Mouse (Mus musculus) limb, embryonic 13.5 days (tissue): ENCODE data around the gene Tmem238. TPM values are rescaled to one million over a fixed set of nuclear protein-coding genes. Genes with fewer than 3 reads are reported as not detected.
"Not testable (repeated sequence)": the region's sequence is repeated elsewhere in the genome, so short reads cannot be mapped to it uniquely, and the experiment has no call there.

Source experiments
- ATAC-seq: fragments of 200-750 bp; cut with Nextera tagmentation; 2 replicates; pipeline ENCODE4 v1.8.0; 2017; ENCODE audit warnings: low read depth, moderate number of reproducible peaks, moderate TSS enrichment; ENCODE audit not compliant: low FRiP score
- H3K27ac ChIP-seq: fragments of 300-500 bp; sonication (generic); 2 replicates; pipeline ENCODE4 v1.5.1; 2015; ENCODE audit warnings: inconsistent platforms, mild to moderate bottlenecking, moderate library complexity
- H3K27me3 ChIP-seq: fragments of 300-500 bp; sonication (generic); 2 replicates; pipeline ENCODE4 v1.6.1; 2015; ENCODE audit warnings: mild to moderate bottlenecking, inconsistent platforms
- H3K36me3 ChIP-seq: fragments of 300-500 bp; sonication (generic); 2 replicates; pipeline ENCODE4 v1.6.1; 2015; ENCODE audit warnings: inconsistent platforms, mild to moderate bottlenecking, moderate library complexity
- H3K4me1 ChIP-seq: fragments of 300-500 bp; sonication (generic); 2 replicates; pipeline ENCODE4 v1.6.1; 2015; ENCODE audit warnings: inconsistent platforms
- H3K4me2 ChIP-seq: fragments of 300-500 bp; sonication (generic); replicated peaks from 2 replicates; pipeline ENCODE4 v1.6.1; 2015; ENCODE audit warnings: inconsistent platforms, mild to moderate bottlenecking, moderate library complexity
- H3K4me3 ChIP-seq: fragments of 300-500 bp; sonication (generic); 2 replicates; pipeline ENCODE4 v1.5.1; 2015; ENCODE audit warnings: moderate library complexity, mild to moderate bottlenecking, inconsistent platforms
- H3K9ac ChIP-seq: fragments of 300-500 bp; sonication (generic); 2 replicates; pipeline ENCODE4 v1.6.1; 2015; ENCODE audit warnings: mild to moderate bottlenecking, inconsistent platforms
- H3K9me3 ChIP-seq: fragments of 300-500 bp; sonication (generic); 2 replicates; pipeline ENCODE4 v1.6.1; 2016; ENCODE audit warnings: inconsistent platforms
- WGBS: fragments of 180-500 bp; shearing (Covaris S2); methylation state at CpG from one replicate; pipeline ENCODE4 v1.1.7; 2015; 5-methylcytosine and 5-hydroxymethylcytosine counted together
- polyA plus RNA-seq: library from polyadenylated mRNA; unstranded; fragments of >200 nt; fragmentation: Nextera tagmentation; extraction: Ambion mirVana; gene quantifications from 2 replicates; pipeline ENCODE4 v1.2.1, GENCODE M21; 2015

The Tmem238 gene
- polyA plus RNA-seq, result 7.3 and 7.9 TPM in 2 replicates

DNA sequence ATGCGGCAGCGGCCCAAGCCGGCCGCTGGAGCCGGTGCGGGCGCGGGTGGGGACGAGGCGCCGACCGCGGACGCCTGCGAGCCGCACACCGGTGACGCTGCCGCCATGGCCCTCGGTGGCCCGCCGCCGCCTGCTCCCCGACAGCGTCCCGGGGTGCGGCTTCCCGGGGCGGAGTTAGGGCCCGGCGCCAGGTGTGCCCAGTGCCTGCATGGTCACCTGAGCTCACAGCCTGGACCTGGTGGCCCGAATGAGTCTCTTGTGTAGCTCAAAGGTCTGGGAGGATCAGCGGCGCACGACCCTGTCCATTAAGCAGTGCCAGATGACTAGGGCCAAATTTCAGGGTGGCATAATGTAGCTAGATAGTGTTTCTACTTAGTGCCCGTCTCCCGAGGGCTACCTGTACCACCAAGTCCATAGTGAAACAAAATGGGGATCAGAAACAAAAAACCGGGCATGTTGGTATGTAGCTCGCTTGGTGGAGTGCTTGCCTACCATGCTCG is at the start of gene Tmem238:
TSS of gene Tmem238 (minus strand) at position 221 of the 500 bp plus-strand sequence.
- Histone ChIP-seq H3K27ac (0 out of 2 replicates have a peak within 1 kb of the TSS, but pooled peaks have one; percentile 22), H3K36me3 (peaks cover 8% of the 10 kb centered on the region), H3K27me3 (peaks cover 22% of the 10 kb centered on the region), H3K9ac (peak within 1 kb of the TSS; percentile 85), H3K4me2 (peak within 1 kb of the TSS; percentile 87), H3K4me1 (peaks cover 21% of the 10 kb centered on the region), H3K4me3 (peak within 1 kb of the TSS; percentile 64), H3K9me3 (no peaks in the 10 kb centered on the region)
- 0 out of 2 replicates have a peak, but pooled peaks have one; percentile 0 for ATAC-seq
- 8% methylated on average over 37 of the region's 40 CpGs for WGBS

DNA sequence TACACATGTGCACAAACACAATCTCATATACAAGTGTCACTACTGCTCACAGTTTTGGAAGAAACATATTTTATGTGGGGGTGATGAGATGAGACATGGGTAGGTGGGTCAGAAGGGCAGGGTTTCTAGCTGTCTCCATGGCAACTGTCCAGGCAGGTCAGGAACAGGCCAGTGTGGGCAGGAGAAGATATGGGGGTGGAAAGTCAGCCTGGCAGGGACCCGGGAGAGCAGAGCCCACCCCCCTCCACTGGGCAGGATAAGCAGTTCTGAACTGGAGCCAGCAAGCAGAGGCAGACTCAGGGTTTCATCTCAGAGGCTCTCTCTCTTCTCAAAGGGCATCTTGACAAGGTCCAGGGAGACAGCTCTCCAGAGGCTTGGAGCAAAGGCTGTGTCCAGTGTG is 48.2 kb upstream of the Tmem238 start:
- Histone ChIP-seq H3K9ac (no peak overlapping the region), H3K27me3 (peaks cover 96% of the 10 kb centered on the region), H3K4me1 (peaks cover 14% of the 10 kb centered on the region), H3K9me3 (no peaks in the 10 kb centered on the region), H3K4me3 (no peak overlapping the region), H3K36me3 (no peaks in the 10 kb centered on the region), H3K27ac (no peak overlapping the region), H3K4me2 (no peak overlapping the region)
- 13% methylated on average over 1 of the region's 1 CpGs for WGBS
- ATAC-seq, result no peak

DNA sequence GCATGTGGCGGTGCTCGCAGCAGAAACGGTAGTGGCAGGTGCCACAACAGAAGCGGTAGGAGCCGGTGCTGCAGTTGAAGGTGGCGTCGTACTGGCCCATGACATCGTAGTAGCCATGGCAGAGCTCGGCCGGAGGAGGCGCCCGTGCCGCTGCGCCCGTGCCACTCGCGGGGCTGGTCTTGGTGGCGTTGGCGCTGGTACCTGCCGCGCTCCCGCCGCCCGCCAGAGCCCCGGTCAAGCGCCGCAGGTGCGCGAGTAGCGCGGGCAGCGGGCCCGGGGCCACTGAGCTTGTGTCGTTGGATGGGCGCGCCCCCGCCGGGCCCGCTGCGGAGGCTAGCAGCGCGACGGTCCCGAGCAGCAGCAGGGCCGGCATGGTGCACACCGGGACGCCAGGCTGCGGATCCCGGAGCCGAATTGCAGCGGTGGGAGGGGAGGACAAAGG is 46.9 kb upstream of the Tmem238 start:
- peak overlapping the region; percentile 78 for H3K4me2 ChIP-seq
- H3K27me3 ChIP-seq, result peaks cover 96% of the 10 kb centered on the region
- ATAC-seq, result peak; percentile 61
- H3K4me1 ChIP-seq, result peaks cover 9% of the 10 kb centered on the region
- H3K9me3 ChIP-seq, result no peaks in the 10 kb centered on the region
- WGBS, result under 1% methylated on average over 51 of the region's 51 CpGs
- no peak overlapping the region for H3K27ac ChIP-seq
- H3K9ac ChIP-seq, result peak overlapping the region; percentile 55
- peak overlapping the region; percentile 48 for H3K4me3 ChIP-seq
- no peaks in the 10 kb centered on the region for H3K36me3 ChIP-seq

DNA sequence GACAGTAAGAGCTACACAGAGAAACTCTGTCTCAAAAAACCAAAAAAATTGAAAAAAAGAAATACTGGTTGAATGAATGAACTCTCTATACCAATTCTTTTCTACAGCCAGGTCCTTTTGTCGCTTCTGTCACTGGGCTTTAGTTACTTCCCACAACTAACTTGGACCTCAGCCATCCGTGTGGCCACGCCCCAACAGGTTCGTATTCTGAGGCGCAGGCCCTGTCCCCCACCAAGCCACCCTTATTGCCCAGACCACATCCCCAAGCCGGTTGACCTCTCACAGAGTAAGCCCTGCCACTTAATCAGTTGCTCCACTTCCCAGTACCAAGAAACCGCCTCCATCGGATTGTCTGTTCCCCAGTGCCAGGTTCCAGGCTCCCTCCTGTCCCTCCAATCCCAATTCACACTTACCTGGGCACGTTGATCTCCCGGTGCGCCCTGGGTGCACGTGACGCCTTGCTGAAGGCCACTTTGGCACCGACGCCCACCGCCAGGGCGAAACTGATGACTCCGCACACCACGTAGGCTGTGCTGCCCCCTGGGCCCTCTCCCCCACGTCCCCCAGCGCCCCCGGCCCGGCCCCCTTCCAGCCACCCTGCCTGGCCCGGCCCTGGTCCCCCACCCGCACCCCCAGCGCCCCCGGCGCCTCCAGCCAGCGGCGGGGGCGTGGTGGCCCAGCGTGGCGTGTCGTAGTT is 46.3 kb upstream of the Tmem238 start:
- no peak overlapping the region for H3K27ac ChIP-seq
- H3K4me3 ChIP-seq, result peak overlapping the region; percentile 48
- no peaks in the 10 kb centered on the region for H3K9me3 ChIP-seq
- no peaks in the 10 kb centered on the region for H3K36me3 ChIP-seq
- peaks cover 96% of the 10 kb centered on the region for H3K27me3 ChIP-seq
- no peak for ATAC-seq
- H3K4me1 ChIP-seq, result peaks cover 9% of the 10 kb centered on the region
- WGBS, result 5% methylated on average over 33 of the region's 34 CpGs
- H3K4me2 ChIP-seq, result peak overlapping the region; percentile 78
- peak overlapping the region; percentile 55; the same call in 1 of the 2 replicates for H3K9ac ChIP-seq

DNA sequence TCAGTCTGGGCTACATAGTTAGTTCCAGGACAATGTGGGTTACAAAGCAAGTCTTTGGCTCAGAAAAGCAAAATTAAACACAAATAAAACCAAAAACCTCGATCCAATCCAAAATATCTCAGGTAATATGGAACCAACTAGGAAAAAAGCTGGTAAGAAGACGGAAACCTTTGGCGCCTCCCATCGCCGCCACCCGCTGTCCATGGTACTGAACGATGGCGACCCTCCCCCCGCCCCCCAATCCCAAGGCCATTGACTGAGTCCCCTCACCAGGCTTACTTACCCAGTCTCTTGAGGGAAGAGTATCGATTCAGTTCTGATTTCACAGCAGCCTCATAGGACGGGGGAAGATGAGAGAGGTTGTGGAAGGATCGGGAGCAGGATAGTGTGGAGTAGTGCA is 41.0 kb upstream of the Tmem238 start:
- Histone ChIP-seq H3K9ac (no peak overlapping the region), H3K27ac (no peak overlapping the region), H3K27me3 (peaks cover 70% of the 10 kb centered on the region), H3K4me3 (no peak overlapping the region), H3K4me2 (no peak overlapping the region), H3K9me3 (no peaks in the 10 kb centered on the region), H3K36me3 (no peaks in the 10 kb centered on the region), H3K4me1 (no peaks in the 10 kb centered on the region)
- 4% methylated on average over 12 of the region's 12 CpGs for WGBS
- ATAC-seq, result no peak

DNA sequence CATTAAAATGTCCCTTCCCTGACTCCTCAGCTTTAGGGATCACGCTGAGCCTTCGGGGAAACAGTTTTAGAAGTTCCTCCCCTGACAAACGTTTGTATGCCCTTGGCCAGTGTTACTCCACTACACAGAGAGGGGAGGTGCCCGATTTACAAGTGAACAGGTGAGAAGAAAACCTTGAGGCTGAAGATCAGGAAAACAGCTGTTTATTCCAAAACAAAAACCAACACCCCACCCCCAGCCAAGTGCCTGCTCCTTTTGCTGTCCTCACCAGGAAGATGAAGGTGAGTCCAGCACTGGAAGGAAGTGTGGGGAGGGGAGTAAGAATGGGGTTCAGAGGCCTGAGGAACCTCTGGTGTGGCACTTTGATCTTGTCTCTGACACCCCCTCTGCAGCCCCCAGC is 35.9 kb upstream of the Tmem238 start:
- H3K4me1 ChIP-seq, result no peaks in the 10 kb centered on the region
- no peak overlapping the region for H3K27ac ChIP-seq
- no peak overlapping the region for H3K4me3 ChIP-seq
- H3K9ac ChIP-seq, result no peak overlapping the region
- WGBS, result 42% methylated on average over 4 of the region's 4 CpGs
- H3K9me3 ChIP-seq, result no peaks in the 10 kb centered on the region
- peaks cover 23% of the 10 kb centered on the region for H3K27me3 ChIP-seq
- no peak for ATAC-seq
- H3K36me3 ChIP-seq, result no peaks in the 10 kb centered on the region
- no peak overlapping the region for H3K4me2 ChIP-seq

DNA sequence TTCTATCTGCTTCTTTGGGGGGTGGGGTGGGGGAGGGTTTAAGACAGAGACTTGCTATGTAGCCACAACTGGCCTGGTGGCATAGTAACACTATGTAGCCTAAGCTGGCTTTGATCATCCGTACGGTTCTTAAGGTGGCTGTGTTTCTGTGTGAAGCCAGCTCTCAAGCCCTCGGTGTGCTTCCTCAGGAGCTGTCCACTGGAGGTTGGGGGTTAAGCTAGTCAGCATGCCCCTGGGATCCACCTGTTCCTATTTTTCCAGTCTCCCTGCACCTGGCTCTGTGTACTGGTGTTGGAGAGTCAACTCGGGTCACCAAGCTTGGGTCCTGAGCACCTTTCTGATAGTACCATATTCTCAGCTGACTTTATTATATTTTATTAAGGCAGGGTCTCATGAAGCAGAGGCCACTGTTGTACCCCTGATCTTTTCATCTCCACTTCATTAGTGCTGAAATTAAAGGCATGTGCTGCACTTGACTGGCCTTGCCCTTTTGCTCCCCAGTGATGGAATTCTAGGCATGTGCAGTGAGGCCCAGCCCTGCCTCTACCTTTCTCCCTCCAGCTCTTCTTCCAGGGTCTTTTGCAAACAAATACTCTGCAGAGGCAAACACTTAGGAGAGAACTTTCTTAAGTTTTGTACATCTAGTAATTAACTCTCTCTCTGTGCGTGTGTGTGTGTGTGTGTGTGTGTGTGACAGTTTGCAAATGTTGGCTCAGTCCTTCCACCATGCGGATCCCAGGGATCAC is 32.9 kb upstream of the Tmem238 start:
- Histone ChIP-seq H3K36me3 (no peaks in the 10 kb centered on the region), H3K27ac (no peak overlapping the region), H3K4me1 (no peaks in the 10 kb centered on the region), H3K4me3 (no peak overlapping the region), H3K9ac (no peak overlapping the region), H3K9me3 (no peaks in the 10 kb centered on the region), H3K27me3 (peaks cover 9% of the 10 kb centered on the region; the same call in 1 of the 2 replicates), H3K4me2 (no peak overlapping the region)
- ATAC-seq, result no peak
- WGBS, result 64% methylated on average over 6 of the region's 6 CpGs

DNA sequence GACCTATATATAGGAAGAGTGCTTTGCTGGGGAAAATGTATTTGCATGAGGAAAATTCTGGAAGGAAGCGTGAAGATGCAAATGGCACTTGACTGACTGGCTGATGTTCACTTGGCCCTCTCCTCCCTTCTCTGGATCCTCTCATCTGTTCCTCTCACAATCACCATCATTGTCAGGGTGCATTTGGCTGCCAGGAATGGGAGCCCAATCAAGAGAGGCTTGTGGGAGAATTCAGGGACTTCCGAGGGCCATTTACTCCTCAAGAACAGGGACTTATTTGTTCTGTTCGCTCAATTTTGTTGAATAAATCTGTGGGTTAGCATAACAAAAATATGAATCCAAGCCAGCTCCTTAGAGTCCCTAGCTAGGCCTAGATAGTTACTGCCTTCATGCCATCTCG is 32.2 kb upstream of the Tmem238 start:
- Histone ChIP-seq H3K4me3 (no peak overlapping the region), H3K36me3 (no peaks in the 10 kb centered on the region), H3K27ac (no peak overlapping the region), H3K27me3 (peaks cover 9% of the 10 kb centered on the region; the same call in 1 of the 2 replicates), H3K9ac (no peak overlapping the region), H3K4me2 (no peak overlapping the region), H3K9me3 (no peaks in the 10 kb centered on the region), H3K4me1 (no peaks in the 10 kb centered on the region)
- 83% methylated on average over 4 of the region's 4 CpGs for WGBS
- no peak for ATAC-seq

DNA sequence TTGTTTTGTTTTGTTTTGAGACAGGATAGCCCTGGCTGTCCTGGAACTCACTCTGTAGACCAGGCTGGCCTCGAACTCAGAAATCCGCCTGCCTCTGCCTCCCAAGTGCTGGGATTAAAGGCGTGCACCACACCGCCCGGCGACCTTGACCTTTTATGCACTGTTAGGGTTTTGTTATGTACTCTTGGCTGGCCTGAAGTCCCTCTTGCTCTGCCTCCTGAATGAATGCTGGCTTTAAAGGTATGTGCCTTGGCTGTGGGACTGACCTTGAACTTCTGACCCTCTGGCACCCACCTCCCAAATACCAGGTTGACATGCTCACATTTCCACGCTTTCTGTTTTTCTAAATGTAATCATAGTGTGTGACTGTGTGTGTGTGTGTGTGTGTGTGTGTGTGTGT is 31.5 kb upstream of the Tmem238 start:
- H3K36me3 ChIP-seq, H3K4me3 ChIP-seq, H3K27ac ChIP-seq, H3K9ac ChIP-seq, H3K4me2 ChIP-seq, H3K27me3 ChIP-seq, ATAC-seq, H3K4me1 ChIP-seq, H3K9me3 ChIP-seq: not testable (repeated sequence)
- WGBS, result 86% methylated on average over 7 of the region's 7 CpGs

DNA sequence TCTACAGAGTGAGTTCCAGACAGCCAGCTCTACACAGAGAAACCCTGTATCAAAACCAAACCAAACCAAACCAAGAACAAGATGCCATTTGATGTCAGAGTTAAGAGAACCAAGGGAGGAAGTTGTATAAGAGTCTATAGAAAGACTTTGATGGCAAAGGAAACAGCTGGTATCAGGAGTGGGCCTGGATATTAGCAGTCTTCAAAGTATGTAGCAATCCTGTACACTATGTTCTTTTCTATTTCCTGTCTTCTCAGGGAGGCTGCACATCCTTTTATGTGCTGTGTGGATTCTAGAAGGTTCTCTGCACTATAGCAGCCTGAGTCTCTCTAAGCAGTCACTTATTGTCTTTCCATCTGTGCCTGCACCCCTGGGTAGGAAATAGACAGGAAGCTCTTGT is 27.1 kb upstream of the Tmem238 start:
- no peaks in the 10 kb centered on the region for H3K27me3 ChIP-seq
- H3K27ac ChIP-seq, result no peak overlapping the region
- no peaks in the 10 kb centered on the region for H3K9me3 ChIP-seq
- H3K4me1 ChIP-seq, result peaks cover 6% of the 10 kb centered on the region
- ATAC-seq, result no peak
- H3K9ac ChIP-seq, result no peak overlapping the region
- no peaks in the 10 kb centered on the region for H3K36me3 ChIP-seq
- no peak overlapping the region for H3K4me3 ChIP-seq
- H3K4me2 ChIP-seq, result no peak overlapping the region

DNA sequence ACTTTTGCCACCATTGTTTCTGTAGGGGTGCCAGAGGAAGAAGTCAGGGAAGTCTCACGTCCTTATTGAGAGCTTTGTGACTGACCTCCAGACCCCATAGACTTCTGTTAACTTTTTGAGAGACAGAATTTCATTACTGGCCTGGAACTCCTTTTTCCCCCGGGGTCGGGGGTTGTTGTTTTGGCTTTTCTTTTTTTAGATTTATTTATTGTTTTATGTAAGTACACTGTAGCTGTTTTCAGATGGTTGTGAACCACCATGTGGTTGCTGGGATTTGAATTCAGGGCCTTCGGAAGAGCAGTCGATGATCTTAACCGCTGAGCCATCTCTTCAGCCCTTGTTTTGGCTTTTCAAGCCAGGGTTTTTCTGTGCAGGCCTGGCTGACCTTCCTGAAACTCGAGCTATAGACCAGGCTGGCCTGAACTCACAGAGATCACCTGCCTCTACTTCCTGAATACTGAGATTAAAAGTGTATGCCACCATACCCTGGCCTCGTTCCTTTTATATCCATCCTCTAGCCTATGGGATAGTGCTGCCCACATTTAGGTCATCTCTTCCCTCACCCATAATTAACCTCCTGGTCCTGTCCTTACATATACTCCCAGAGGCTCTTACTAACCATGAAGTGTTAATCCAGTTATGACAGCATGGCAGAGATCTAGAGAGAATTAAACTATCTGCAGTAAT is 23.8 kb upstream of the Tmem238 start:
- Histone ChIP-seq H3K27ac (peak overlapping the region; percentile 87), H3K4me1 (peaks cover 29% of the 10 kb centered on the region), H3K27me3 (no peaks in the 10 kb centered on the region), H3K9ac (peak overlapping the region; percentile 64), H3K36me3 (peaks cover 26% of the 10 kb centered on the region), H3K9me3 (no peaks in the 10 kb centered on the region), H3K4me3 (peak overlapping the region; percentile 99), H3K4me2 (peak overlapping the region; percentile 84)
- ATAC-seq, result no peak
- 27% methylated on average over 8 of the region's 8 CpGs for WGBS
